Mouse (Mus musculus): ENCODE data around the gene Rnf224. TPM values are rescaled to one million over a fixed set of nuclear protein-coding genes. Genes with fewer than 3 reads are reported as not detected.

The Rnf224 gene
- polyA plus RNA-seq, 1 experiment: not detected

GRCm38 (mm10) chr2:25207593-25207992 lies 29.0 kb downstream of the Rnf224 start:
- no peak for DNase-seq (ENCODE audit: low read depth)
- TF ChIP-seq POLR2A (IDR thresholded peaks at IDR 0.05; ENCODE audit: borderline replicate concordance, extremely low read depth, insufficient read depth, insufficient read length, poor library complexity, severe bottlenecking) (no peak), CTCF (IDR thresholded peaks at IDR 0.05; ENCODE audit: borderline replicate concordance, extremely low read depth, insufficient read depth, insufficient read length) (no peak)

- DNase-seq (ENCODE audit: low read depth): no peak
- peak; percentile 38; the same call in 1 of the 2 replicates for TF ChIP-seq CTCF (IDR thresholded peaks at IDR 0.05; ENCODE audit: borderline replicate concordance, extremely low read depth, insufficient read depth, insufficient read length)
- no peak for TF ChIP-seq POLR2A (IDR thresholded peaks at IDR 0.05; ENCODE audit: borderline replicate concordance, extremely low read depth, insufficient read depth, insufficient read length, poor library complexity, severe bottlenecking)
Measured at GRCm38 (mm10) chr2:25203631-25204214, 32.9 kb downstream of the Rnf224 start.

GRCm38 (mm10) chr2:25200631-25201030 lies 36.0 kb downstream of the Rnf224 start:
- TF ChIP-seq POLR2A (IDR thresholded peaks at IDR 0.05; ENCODE audit: borderline replicate concordance, extremely low read depth, insufficient read depth, insufficient read length, poor library complexity, severe bottlenecking) (no peak), CTCF (IDR thresholded peaks at IDR 0.05; ENCODE audit: borderline replicate concordance, extremely low read depth, insufficient read depth, insufficient read length) (no peak)
- no peak for DNase-seq (ENCODE audit: low read depth)

GRCm38 (mm10) chr2:25197946-25198345 lies 38.6 kb downstream of the Rnf224 start:
- TF ChIP-seq POLR2A (IDR thresholded peaks at IDR 0.05; ENCODE audit: borderline replicate concordance, extremely low read depth, insufficient read depth, insufficient read length, poor library complexity, severe bottlenecking) (no peak), CTCF (IDR thresholded peaks at IDR 0.05; ENCODE audit: borderline replicate concordance, extremely low read depth, insufficient read depth, insufficient read length) (no peak)
- DNase-seq (ENCODE audit: low read depth): no peak

- no peak for DNase-seq (ENCODE audit: low read depth)
- TF ChIP-seq CTCF (IDR thresholded peaks at IDR 0.05; ENCODE audit: borderline replicate concordance, extremely low read depth, insufficient read depth, insufficient read length): no peak
Measured at GRCm38 (mm10) chr2:25197191-25197590, 39.4 kb downstream of the Rnf224 start.

- TF ChIP-seq CTCF (IDR thresholded peaks at IDR 0.05; ENCODE audit: borderline replicate concordance, extremely low read depth, insufficient read depth, insufficient read length): no peak
- no peak for TF ChIP-seq POLR2A (IDR thresholded peaks at IDR 0.05; ENCODE audit: borderline replicate concordance, extremely low read depth, insufficient read depth, insufficient read length, poor library complexity, severe bottlenecking)
Measured at GRCm38 (mm10) chr2:25196172-25196954, 40.2 kb downstream of the Rnf224 start, which contains the start of gene Tor4a. Tor4a (minus strand) TSS chr2:25196886.

GRCm38 (mm10) chr2:25195211-25196156 lies 41.1 kb downstream of the Rnf224 start:
- TF ChIP-seq POLR2A (IDR thresholded peaks at IDR 0.05; ENCODE audit: borderline replicate concordance, extremely low read depth, insufficient read depth, insufficient read length, poor library complexity, severe bottlenecking) (no peak), CTCF (IDR thresholded peaks at IDR 0.05; ENCODE audit: borderline replicate concordance, extremely low read depth, insufficient read depth, insufficient read length) (no peak)
- no peak for DNase-seq (ENCODE audit: low read depth)

More at GRCm38 (mm10) chr2:25196172-25196954, 40.2 kb downstream of the Rnf224 start, which contains the start of gene Tor4a:
- DNase-seq (ENCODE audit: low read depth): peak; percentile 13

GRCm38 (mm10) chr2:25194486-25195171 lies 42.0 kb downstream of the Rnf224 start:
- TF ChIP-seq POLR2A (IDR thresholded peaks at IDR 0.05; ENCODE audit: borderline replicate concordance, extremely low read depth, insufficient read depth, insufficient read length, poor library complexity, severe bottlenecking): no peak
- DNase-seq (ENCODE audit: low read depth): no peak

GRCm38 (mm10) chr2:25194006-25194405 lies 42.6 kb downstream of the Rnf224 start:
- no peak for DNase-seq (ENCODE audit: low read depth)
- TF ChIP-seq CTCF (IDR thresholded peaks at IDR 0.05; ENCODE audit: borderline replicate concordance, extremely low read depth, insufficient read depth, insufficient read length) (no peak), POLR2A (IDR thresholded peaks at IDR 0.05; ENCODE audit: borderline replicate concordance, extremely low read depth, insufficient read depth, insufficient read length, poor library complexity, severe bottlenecking) (no peak)

- peak; percentile 90 for DNase-seq (ENCODE audit: low read depth)
- TF ChIP-seq POLR2A (IDR thresholded peaks at IDR 0.05; ENCODE audit: borderline replicate concordance, extremely low read depth, insufficient read depth, insufficient read length, poor library complexity, severe bottlenecking) (no peak), CTCF (IDR thresholded peaks at IDR 0.05; ENCODE audit: borderline replicate concordance, extremely low read depth, insufficient read depth, insufficient read length) (peak; percentile 94)
Measured at GRCm38 (mm10) chr2:25193330-25193770, 43.2 kb downstream of the Rnf224 start.

Data from brain, embryonic 14.5 days (tissue).